Mouse (Mus musculus): ENCODE data around the gene Zfp839.

- TF ChIP-seq CTCF (IDR thresholded peaks at IDR 0.05; ENCODE audit: borderline replicate concordance, insufficient read depth, low read length) (no peak), POLR2A (IDR thresholded peaks at IDR 0.05; ENCODE audit: low read depth, low read length) (no peak)
Measured at GRCm38 (mm10) chr12:110814924-110815323, 35.1 kb upstream of the Zfp839 start.
